Mouse (Mus musculus) testis, adult 2 months (tissue): Measurements from ENCODE around the gene Gm10198.

Experiments used
- CTCF ChIP-seq: fragments of 200-500 bp; IDR thresholded peaks from 2 replicates; pipeline ENCODE4 v1.5.1; 2012; ENCODE audit warnings: low read depth, mild to moderate bottlenecking, inconsistent platforms, low read length, moderate library complexity; ENCODE audit not compliant: control insufficient read depth, insufficient read depth, insufficient replicate concordance
- POLR2A ChIP-seq: fragments of 200-500 bp; IDR thresholded peaks from 2 replicates; pipeline ENCODE4 v1.6.1; 2012; ENCODE audit warnings: low read depth, mild to moderate bottlenecking, inconsistent platforms, low read length, moderate library complexity; ENCODE audit not compliant: control insufficient read depth

- no peak for TF ChIP-seq POLR2A
- no peak for TF ChIP-seq CTCF
Measured at GRCm38 (mm10) chr13:111553182-111553581, 39.4 kb upstream of the Gm10198 start.
